Mouse (Mus musculus) MEL (cell line): ENCODE measurements around the gene Gm49378. TPM values are rescaled to one million over a fixed set of nuclear protein-coding genes. Genes with fewer than 3 reads are reported as not detected.
A peak's percentile ranks its signal among the peaks of the same experiment; 100 is the strongest.

ENCODE experiments used
- DNase-seq: peaks from one replicate; pipeline ENCODE4 v3.0.0; 2011; ENCODE audit warnings: low read depth, low spot score
- H3K27ac ChIP-seq: 2 replicates; pipeline ENCODE4 v1.5.1; 2012; ENCODE audit warnings: low read depth, mild to moderate bottlenecking, control low read depth, low read length, moderate library complexity; ENCODE audit not compliant: control insufficient read depth
- H3K27me3 ChIP-seq, 2 experiments: fragments of 150-350 bp in 1 of 2; sonication (generic) in 1 of 2; 2 replicates each; pipeline ENCODE4 v1.6.1; 2012; ENCODE audit warnings: low read length in 2 of 2, mild to moderate bottlenecking in 2 of 2, improper control_type of control experiment in 1 of 2, moderate library complexity in 1 of 2; ENCODE audit not compliant: insufficient read depth in 2 of 2, control insufficient read depth in 1 of 2
- H3K36me3 ChIP-seq, 2 experiments: 2 replicates each; pipeline ENCODE4 v1.6.1; 2012 to 2014; ENCODE audit warnings: low read length in 2 of 2, improper control_type of control experiment in 1 of 2, inconsistent platforms in 1 of 2, mild to moderate bottlenecking in 1 of 2; ENCODE audit not compliant: insufficient read depth in 2 of 2, control insufficient read depth in 1 of 2
- H3K4me1 ChIP-seq, 2 experiments: fragments of 150-350 bp in 1 of 2; sonication (generic) in 1 of 2; 2 replicates each; pipeline ENCODE4 v1.6.1; 2012; ENCODE audit warnings: low read length in 2 of 2, improper control_type of control experiment in 1 of 2, mild to moderate bottlenecking in 1 of 2; ENCODE audit not compliant: insufficient read depth in 2 of 2, control insufficient read depth in 1 of 2
- H3K4me3 ChIP-seq, 2 experiments: fragments of 150-350 bp in 1 of 2; sonication (generic) in 1 of 2; 2 replicates each; pipeline ENCODE4 v1.5.1; 2012; ENCODE audit warnings: low read depth in 2 of 2, low read length in 2 of 2, mild to moderate bottlenecking in 2 of 2, moderate library complexity in 2 of 2, control low read depth in 1 of 2, improper control_type of control experiment in 1 of 2; ENCODE audit not compliant: control insufficient read depth in 1 of 2, insufficient read depth in 1 of 2
- H3K79me2 ChIP-seq: 2 replicates; pipeline ENCODE4 v1.6.1; 2012; ENCODE audit warnings: mild to moderate bottlenecking, low read length, moderate library complexity; ENCODE audit not compliant: control insufficient read depth, poor library complexity, insufficient read depth
- H3K9ac ChIP-seq: 2 replicates; pipeline ENCODE4 v1.6.1; 2012; ENCODE audit warnings: low read depth, mild to moderate bottlenecking, control low read depth, low read length, moderate library complexity; ENCODE audit not compliant: control insufficient read depth, poor library complexity, severe bottlenecking
- H3K9me3 ChIP-seq: fragments of 150-350 bp; sonication (generic); replicated peaks from 2 replicates; pipeline ENCODE4 v1.6.1; 2012; ENCODE audit warnings: mild to moderate bottlenecking, low read length, improper control_type of control experiment, moderate library complexity; ENCODE audit not compliant: insufficient read depth
- CTCF ChIP-seq, 3 experiments: IDR thresholded peaks in 2 of 3; conservative IDR thresholded peaks in 1 of 3; 2 replicates each; pipeline ENCODE4 v1.5.1; 2011 to 2012; ENCODE audit warnings: low read length in 3 of 3, low read depth in 2 of 3, mild to moderate bottlenecking in 2 of 3, improper control_type of control experiment in 1 of 3, inconsistent platforms in 1 of 3, mixed read lengths in 1 of 3, moderate library complexity in 1 of 3; ENCODE audit not compliant: control insufficient read depth in 1 of 3, insufficient read depth in 1 of 3, poor library complexity in 1 of 3, severe bottlenecking in 1 of 3
- ELF1 ChIP-seq: IDR thresholded peaks from 2 replicates; pipeline ENCODE4 v1.6.1; 2014; ENCODE audit warnings: low read depth, mild to moderate bottlenecking, inconsistent platforms, low read length, improper control_type of control experiment, moderate library complexity
- EP300 ChIP-seq, 2 experiments: IDR thresholded peaks; 2 replicates each; pipeline ENCODE4 v1.6.1; 2011; ENCODE audit warnings: improper control_type of control experiment in 2 of 2, low read length in 2 of 2, low read depth in 1 of 2, mild to moderate bottlenecking in 1 of 2
- ETS1 ChIP-seq: IDR thresholded peaks from 2 replicates; pipeline ENCODE4 v1.6.1; 2012; ENCODE audit warnings: low read depth, mild to moderate bottlenecking, inconsistent platforms, low read length, improper control_type of control experiment, moderate library complexity
- GATA1 ChIP-seq: IDR thresholded peaks from 2 replicates; pipeline ENCODE4 v1.6.1; 2011; ENCODE audit warnings: low read depth, low read length, improper control_type of control experiment
- MEF2A ChIP-seq: IDR thresholded peaks from 2 replicates; pipeline ENCODE4 v1.6.1; 2014; ENCODE audit warnings: low read depth, mild to moderate bottlenecking, inconsistent platforms, low read length, improper control_type of control experiment; ENCODE audit not compliant: poor library complexity, insufficient replicate concordance, severe bottlenecking; ENCODE audit errors: extremely low read depth
- MXI1 ChIP-seq: IDR thresholded peaks from 2 replicates; pipeline ENCODE4 v1.6.1; 2011; ENCODE audit warnings: mild to moderate bottlenecking, low read depth, low read length, improper control_type of control experiment
- MYB ChIP-seq: IDR thresholded peaks from 2 replicates; pipeline ENCODE4 v1.6.1; 2011; ENCODE audit warnings: mild to moderate bottlenecking, low read depth, low read length, improper control_type of control experiment
- NELFE ChIP-seq: IDR thresholded peaks from 2 replicates; pipeline ENCODE4 v1.6.1; 2011; ENCODE audit warnings: low read depth, low read length, improper control_type of control experiment
- POLR2A ChIP-seq, 2 experiments: IDR thresholded peaks; 2 replicates each; pipeline ENCODE4 v1.6.1; 2011 to 2012; ENCODE audit warnings: low read length in 2 of 2, mild to moderate bottlenecking in 2 of 2, control low read depth in 1 of 2, improper control_type of control experiment in 1 of 2, low read depth in 1 of 2, moderate library complexity in 1 of 2; ENCODE audit not compliant: control insufficient read depth in 1 of 2, insufficient read depth in 1 of 2, poor library complexity in 1 of 2
- POLR2AphosphoS2 ChIP-seq: IDR thresholded peaks from 2 replicates; pipeline ENCODE4 v1.6.1; 2011; ENCODE audit warnings: low read length, improper control_type of control experiment
- RCOR1 ChIP-seq: IDR thresholded peaks from 2 replicates; pipeline ENCODE4 v1.6.1; 2012; ENCODE audit warnings: low read depth, mild to moderate bottlenecking, inconsistent platforms, low read length, improper control_type of control experiment
- SIN3A ChIP-seq: IDR thresholded peaks from 2 replicates; pipeline ENCODE4 v1.6.1; 2012; ENCODE audit warnings: low read length, improper control_type of control experiment, inconsistent platforms
- SMC3 ChIP-seq: IDR thresholded peaks from 2 replicates; pipeline ENCODE4 v1.6.1; 2011; ENCODE audit warnings: low read depth, low read length, improper control_type of control experiment
- TAL1 ChIP-seq: IDR thresholded peaks from 2 replicates; pipeline ENCODE4 v1.6.1; 2012; ENCODE audit warnings: mild to moderate bottlenecking, inconsistent platforms, low read length, moderate library complexity, mixed read lengths
- TBP ChIP-seq: IDR thresholded peaks from 2 replicates; pipeline ENCODE4 v1.8.0; 2011; ENCODE audit warnings: low read depth, low read length, improper control_type of control experiment
- UBTF ChIP-seq: IDR thresholded peaks from 2 replicates; pipeline ENCODE4 v1.6.1; 2012; ENCODE audit warnings: low read depth, mild to moderate bottlenecking, inconsistent platforms, low read length, improper control_type of control experiment, moderate library complexity, borderline replicate concordance; ENCODE audit not compliant: insufficient read depth
- USF2 ChIP-seq, 2 experiments: IDR thresholded peaks; 2 replicates each; pipeline ENCODE4 v1.6.1; 2011 to 2012; ENCODE audit warnings: improper control_type of control experiment in 2 of 2, low read length in 2 of 2, borderline replicate concordance in 1 of 2, inconsistent platforms in 1 of 2, low read depth in 1 of 2, mild to moderate bottlenecking in 1 of 2; ENCODE audit not compliant: insufficient read depth in 1 of 2
- ZMIZ1 ChIP-seq: IDR thresholded peaks from 2 replicates; pipeline ENCODE4 v1.6.1; 2012; ENCODE audit warnings: low read depth, mild to moderate bottlenecking, inconsistent platforms, low read length, improper control_type of control experiment, moderate library complexity
- ZNF384 ChIP-seq: IDR thresholded peaks from 2 replicates; pipeline ENCODE4 v1.6.1; 2012; ENCODE audit warnings: low read depth, mild to moderate bottlenecking, inconsistent platforms, low read length, improper control_type of control experiment
- polyA plus RNA-seq, 2 experiments: library from polyadenylated mRNA; stranded (reverse) in 1 of 2; unstranded in 1 of 2; fragments of >175 nt in 1 of 2; fragments of >200 nt in 1 of 2; gene quantifications; 2 replicates each; pipeline versions ENCODE4 v1.2.1 to v1.2.4; 2012; ENCODE audit warnings: low replicate concordance in 2 of 2, low read depth in 1 of 2; ENCODE audit not compliant: insufficient read length in 2 of 2, insufficient read depth in 1 of 2, missing spikeins in 1 of 2
- total RNA-seq: library from RNA; depleted of rRNA; stranded (reverse); fragments of 300-350 nt; gene quantifications from 2 replicates; pipeline ENCODE4 v1.2.3, GENCODE M21; 2012

Gm49378 gene
- total and polyA plus RNA-seq, 3 experiments = 4.6 TPM; not detected in 2

DNA sequence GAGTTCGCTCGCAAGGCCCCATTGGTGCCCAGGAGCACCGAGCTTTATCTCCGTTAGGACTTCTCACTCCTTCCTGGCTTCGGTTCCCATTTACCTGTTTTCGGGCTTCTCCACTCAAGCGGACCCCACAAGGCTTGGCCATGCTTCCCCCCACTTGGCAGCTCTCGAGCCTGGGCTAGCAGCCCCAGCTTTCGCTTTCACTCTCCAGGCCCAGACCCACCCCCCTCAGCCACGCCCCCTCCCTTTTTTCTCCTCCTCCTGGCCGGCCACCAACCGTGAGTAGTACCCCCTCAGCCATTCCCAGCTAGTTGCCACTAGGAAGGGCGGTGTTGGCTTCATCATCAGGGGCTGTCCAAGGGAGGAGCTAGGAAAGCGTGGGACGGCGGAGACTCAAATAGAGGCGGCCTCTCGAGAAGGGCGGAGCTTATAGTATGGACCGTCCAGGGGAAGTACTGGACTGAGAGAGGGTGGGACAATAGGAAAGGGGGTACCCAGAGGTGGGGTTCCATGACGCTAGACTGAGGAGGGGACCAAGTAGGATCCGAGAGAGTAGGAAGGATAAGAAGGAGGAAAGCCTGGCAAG, 46.9 kb downstream of the Gm49378 start, which contains the start of gene Psme2:
Gene Psme2 (minus strand): TSS at position 366 of the 583 bp plus-strand sequence.
- H3K27me3 ChIP-seq = no peaks in the 10 kb centered on the region
- H3K9ac ChIP-seq = peak within 1 kb of the TSS; percentile 82
- peaks cover 3 to 39% of the 10 kb centered on the region in 2 experiments for H3K4me1 ChIP-seq
- peaks cover 3 to 25% of the 10 kb centered on the region in 2 experiments; a peak in 3 of 4 replicates for H3K36me3 ChIP-seq
- peaks cover 24% of the 10 kb centered on the region for H3K79me2 ChIP-seq
- H3K4me3 ChIP-seq = peak within 1 kb of the TSS; percentile 80 to 94
- H3K27ac ChIP-seq = peak within 1 kb of the TSS; percentile 86
- peak; percentile 98 for DNase-seq
- 0 out of 2 replicates have a peak, but pooled peaks have one; percentile 56 for TF ChIP-seq ETS1
- TF ChIP-seq MXI1 = peak; percentile 85
- TF ChIP-seq POLR2AphosphoS2 = peak; percentile 74
- TF ChIP-seq NELFE = peak; percentile 18; the same call in 1 of the 2 replicates
- peak; percentile 85 for TF ChIP-seq SIN3A
- TF ChIP-seq ELF1 = peak; percentile 15; the same call in 1 of the 2 replicates
- TF ChIP-seq TAL1 = no peak
- peak in 1 of 2 experiments; percentile 0; a peak in 1 of 4 replicates for TF ChIP-seq EP300 (IDR thresholded peaks at IDR 0.05; ENCODE audit: low read depth in 1 of 2, low read length in 2 of 2)
- TF ChIP-seq ZMIZ1 = no peak
- TF ChIP-seq POLR2A (IDR thresholded peaks at IDR 0.05; ENCODE audit: control insufficient read depth in 1 of 2, insufficient read depth in 1 of 2, low read depth in 1 of 2, low read length in 2 of 2, poor library complexity in 1 of 2) = peak; percentile 54 to 66; a peak in 2 of 4 replicates
- H3K9me3 ChIP-seq = no peaks in the 10 kb centered on the region

DNA sequence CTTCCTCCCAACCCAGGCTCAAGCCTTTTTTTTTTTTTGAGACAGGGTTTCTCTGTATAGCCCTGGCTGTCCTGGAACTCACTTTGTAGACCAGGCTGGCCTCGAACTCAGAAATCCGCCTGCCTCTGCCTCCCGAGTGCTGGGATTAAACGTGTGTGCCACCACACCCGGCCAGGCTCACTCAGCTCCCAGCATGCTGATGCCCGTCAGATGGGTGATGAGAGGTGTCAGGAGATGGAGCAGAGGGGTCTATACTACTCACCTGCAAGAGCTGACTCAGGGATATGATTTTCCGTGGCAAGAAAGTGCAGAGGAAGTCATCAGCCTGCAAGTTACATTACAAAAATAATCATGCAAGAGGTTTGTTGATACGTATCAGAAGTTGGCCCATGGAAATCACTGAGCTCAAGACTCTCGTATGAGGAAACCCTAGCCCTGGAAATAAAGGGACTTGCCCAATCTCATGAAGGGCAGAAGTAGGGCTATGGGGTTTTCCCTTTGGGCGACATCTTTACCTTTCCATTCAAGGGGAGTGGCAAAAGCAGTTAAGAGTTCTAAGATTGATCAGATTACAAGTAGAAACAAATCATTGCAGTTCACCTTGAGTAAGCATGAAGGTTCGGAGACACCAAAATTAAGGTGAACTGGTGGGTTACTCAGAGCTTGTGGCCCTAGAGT, 47.8 kb downstream of the Gm49378 start:
- peaks cover 3 to 44% of the 10 kb centered on the region in 2 experiments for H3K4me1 ChIP-seq
- no peak for TF ChIP-seq CTCF (IDR thresholded peaks at IDR 0.05 in 2 of 3, conservative IDR thresholded peaks at IDR 0.05 in 1 of 3; ENCODE audit: control insufficient read depth in 1 of 3, insufficient read depth in 1 of 3, low read depth in 2 of 3, low read length in 3 of 3, poor library complexity in 1 of 3, severe bottlenecking in 1 of 3)
- TF ChIP-seq RCOR1 = 0 out of 2 replicates have a peak, but pooled peaks have one; percentile 8
- peaks cover 3 to 30% of the 10 kb centered on the region in 2 experiments; a peak in 3 of 4 replicates for H3K36me3 ChIP-seq
- peak overlapping the region; percentile 65 for H3K9ac ChIP-seq
- H3K27me3 ChIP-seq = no peaks in the 10 kb centered on the region
- no peaks in the 10 kb centered on the region for H3K9me3 ChIP-seq
- H3K27ac ChIP-seq = peak overlapping the region; percentile 35; the same call in 1 of the 2 replicates
- H3K4me3 ChIP-seq = peak overlapping the region; percentile 80 to 94
- peaks cover 24% of the 10 kb centered on the region for H3K79me2 ChIP-seq
- peak; percentile 35 for DNase-seq

GRCm38 (mm10) chr14:55589271-55589670, 48.4 kb downstream of the Gm49378 start:
- Histone ChIP-seq H3K4me3 (no peak overlapping the region), H3K27me3 (no peaks in the 10 kb centered on the region), H3K27ac (no peak overlapping the region), H3K9me3 (no peaks in the 10 kb centered on the region), H3K4me1 (peaks cover 3 to 44% of the 10 kb centered on the region in 2 experiments)
- no peak for DNase-seq
- TF ChIP-seq MEF2A (no peak), MYB (no peak), UBTF (no peak), TBP (no peak), USF2 (IDR thresholded peaks at IDR 0.05; ENCODE audit: borderline replicate concordance in 1 of 2, insufficient read depth in 1 of 2, low read depth in 1 of 2, low read length in 2 of 2) (no peak), ZNF384 (no peak), SMC3 (no peak), NELFE (no peak), ETS1 (no peak), POLR2A (IDR thresholded peaks at IDR 0.05; ENCODE audit: control insufficient read depth in 1 of 2, insufficient read depth in 1 of 2, low read depth in 1 of 2, low read length in 2 of 2, poor library complexity in 1 of 2) (no peak), GATA1 (no peak), EP300 (IDR thresholded peaks at IDR 0.05; ENCODE audit: low read depth in 1 of 2, low read length in 2 of 2) (no peak)
- TF ChIP-seq, all 39 proteins: peak for 0
- H3K9ac ChIP-seq = no peak overlapping the region
- peaks cover 0 to 30% of the 10 kb centered on the region in 2 experiments; a peak in 2 of 4 replicates for H3K36me3 ChIP-seq
- H3K79me2 ChIP-seq = peaks cover 30% of the 10 kb centered on the region
